Mouse (Mus musculus) small intestine, adult 2 months (tissue): ENCODE data around the gene Tns3. TPM values are rescaled to one million over a fixed set of nuclear protein-coding genes. Genes with fewer than 3 reads are reported as not detected.

Experiments used
- H3K27ac ChIP-seq: fragments of 200-500 bp; 2 replicates; pipeline ENCODE4 v1.5.1; 2012; ENCODE audit warnings: low read depth, low read length, control low read depth, inconsistent platforms; ENCODE audit not compliant: insufficient read depth
- H3K27me3 ChIP-seq: fragments of 200-500 bp; 2 replicates; pipeline ENCODE4 v1.6.1; 2012; ENCODE audit warnings: mild to moderate bottlenecking, moderate library complexity, low read length, inconsistent platforms; ENCODE audit not compliant: control insufficient read depth, insufficient read depth
- H3K36me3 ChIP-seq: fragments of 200-500 bp; 2 replicates; pipeline ENCODE4 v1.6.1; 2012; ENCODE audit warnings: mild to moderate bottlenecking, low read length, control low read depth, inconsistent platforms; ENCODE audit not compliant: control insufficient read depth, insufficient read depth
- H3K4me1 ChIP-seq: fragments of 200-500 bp; 2 replicates; pipeline ENCODE4 v1.6.1; 2012; ENCODE audit warnings: low read length, inconsistent platforms, mixed read lengths; ENCODE audit not compliant: control insufficient read depth, insufficient read depth, insufficient read length
- H3K4me3 ChIP-seq: fragments of 200-500 bp; 2 replicates; pipeline ENCODE4 v1.5.1; 2012; ENCODE audit warnings: low read depth, mild to moderate bottlenecking, control low read depth, inconsistent platforms, low read length, moderate library complexity
- CTCF ChIP-seq: fragments of 200-500 bp; IDR thresholded peaks from 2 replicates; pipeline ENCODE4 v1.5.1; 2012; ENCODE audit warnings: low read depth, mild to moderate bottlenecking, control low read depth, inconsistent platforms, low read length, moderate library complexity, mixed read lengths; ENCODE audit not compliant: insufficient replicate concordance, insufficient read length; ENCODE audit errors: extremely low read depth
- POLR2A ChIP-seq: fragments of 200-500 bp; IDR thresholded peaks from 2 replicates; pipeline ENCODE4 v1.6.1; 2012; ENCODE audit warnings: low read depth, mild to moderate bottlenecking, control low read depth, inconsistent platforms, low read length, moderate library complexity
- WGBS: fragments of 180-500 bp; shearing (Covaris S2); methylation state at CpG from one replicate; pipeline ENCODE4 v1.1.7; 2018; 5-methylcytosine and 5-hydroxymethylcytosine counted together
- polyA plus RNA-seq: library from polyadenylated mRNA; depleted of rRNA; stranded (reverse); fragments of >200 nt; gene quantifications from 2 replicates; pipeline ENCODE4 v1.2.3, GENCODE M21; 2012

The Tns3 gene
- polyA plus RNA-seq, 1 experiment, result 24.9 TPM

DNA sequence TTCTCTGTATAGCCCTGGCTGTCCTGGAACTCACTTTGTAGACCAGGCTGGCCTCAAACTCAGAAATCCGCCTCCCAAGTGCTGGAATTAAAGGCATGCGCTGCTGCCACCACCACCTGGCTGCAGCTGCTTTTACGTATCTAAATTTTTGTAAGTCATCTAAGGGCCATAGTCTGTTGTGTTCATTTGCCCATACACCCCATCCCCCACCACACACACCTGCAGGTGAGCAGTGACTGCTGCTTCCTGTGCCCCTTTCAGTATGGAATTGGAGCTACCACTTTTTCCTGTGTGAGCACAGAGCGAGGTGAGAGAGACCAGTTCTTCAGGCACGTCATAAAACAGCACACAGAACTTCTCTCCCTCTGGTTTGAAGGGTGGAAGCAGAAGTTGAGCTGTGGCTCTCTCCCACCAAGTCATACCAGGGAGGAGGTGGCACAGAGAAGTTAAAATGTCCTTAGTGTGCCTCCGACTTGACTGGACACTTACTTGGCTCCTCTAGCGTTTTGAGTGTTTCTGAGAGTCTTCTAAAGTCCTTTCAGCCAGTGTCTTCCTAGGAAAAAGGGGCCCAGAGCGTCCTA lies 36.4 kb upstream of the Tns3 start:
- Histone ChIP-seq H3K27ac (0 out of 2 replicates have a peak overlapping the region, but pooled peaks have one; percentile 47), H3K4me3 (no peak overlapping the region), H3K27me3 (no peaks in the 10 kb centered on the region), H3K36me3 (no peaks in the 10 kb centered on the region), H3K4me1 (no peaks in the 10 kb centered on the region; the same call in 1 of the 2 replicates)
- TF ChIP-seq CTCF, result no peak
- TF ChIP-seq POLR2A, result no peak
- 76% methylated on average over 8 of the region's 8 CpGs for WGBS

DNA sequence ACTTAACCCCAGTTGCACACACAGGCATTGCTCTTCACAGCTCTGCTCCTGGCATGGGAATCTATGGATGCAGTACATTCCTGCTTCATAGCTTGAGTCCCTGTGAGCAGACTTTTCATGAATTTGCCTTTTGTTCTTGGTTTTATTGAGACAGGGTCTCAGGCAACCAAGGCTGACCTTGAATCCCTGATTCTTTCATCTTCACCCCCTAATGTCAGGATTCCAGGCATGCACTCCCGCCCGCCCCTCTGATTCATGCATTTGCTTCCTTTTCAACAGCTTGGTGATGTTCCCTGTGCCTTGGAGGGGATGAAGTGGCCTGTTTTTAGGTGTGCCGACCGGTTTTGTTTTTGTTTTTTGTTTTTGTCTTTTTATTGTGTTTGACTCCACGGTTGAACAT lies 35.4 kb upstream of the Tns3 start:
- Histone ChIP-seq H3K36me3 (no peaks in the 10 kb centered on the region), H3K27ac (no peak overlapping the region), H3K27me3 (no peaks in the 10 kb centered on the region), H3K4me3 (no peak overlapping the region), H3K4me1 (no peaks in the 10 kb centered on the region; the same call in 1 of the 2 replicates)
- TF ChIP-seq POLR2A (no peak), CTCF (no peak)
- WGBS, result 85% methylated on average over 5 of the region's 5 CpGs

DNA sequence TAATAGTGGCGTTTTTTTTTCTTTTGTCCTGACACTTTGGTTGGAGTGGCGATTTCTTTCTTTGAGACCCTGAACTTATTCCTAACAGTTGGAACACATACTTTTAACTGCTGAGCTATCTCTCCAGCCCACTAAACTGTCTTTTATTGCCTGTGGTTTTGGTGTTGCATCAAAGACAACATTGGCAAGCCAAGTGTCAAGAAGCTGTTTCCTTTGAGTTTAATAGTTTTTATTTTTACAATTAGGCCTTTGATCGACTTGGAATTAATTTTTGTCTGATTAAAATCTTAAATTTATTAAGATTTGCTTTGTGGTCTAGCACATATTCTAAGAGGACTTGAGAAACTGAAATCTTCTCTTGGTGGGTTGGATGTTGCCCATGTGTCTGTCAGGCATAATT lies 33.3 kb upstream of the Tns3 start:
- WGBS, result 87% methylated on average over 3 of the region's 3 CpGs
- no peak overlapping the region for H3K27ac ChIP-seq
- no peaks in the 10 kb centered on the region for H3K36me3 ChIP-seq
- TF ChIP-seq POLR2A (no peak), CTCF (no peak)
- H3K4me3 ChIP-seq, result no peak overlapping the region
- no peaks in the 10 kb centered on the region for H3K27me3 ChIP-seq
- no peaks in the 10 kb centered on the region for H3K4me1 ChIP-seq

DNA sequence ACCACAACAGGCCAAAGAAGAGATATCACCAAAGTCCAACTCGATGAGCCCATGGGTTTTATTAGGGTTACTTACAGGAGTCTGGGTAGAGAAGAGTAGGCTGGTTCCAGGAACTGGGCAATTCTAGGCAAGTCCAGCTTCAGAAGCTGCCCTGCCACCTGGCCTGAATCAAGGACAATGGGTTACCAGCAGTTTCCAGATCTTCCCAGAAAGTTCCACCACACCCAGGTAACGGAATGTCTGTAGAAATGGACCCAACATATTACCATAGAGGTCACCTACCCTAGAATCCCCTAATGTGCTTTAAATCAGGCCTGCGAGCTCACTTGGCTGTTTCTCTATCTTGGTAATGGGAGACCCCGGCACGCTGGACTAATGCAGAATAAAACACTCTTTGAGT lies 29.8 kb upstream of the Tns3 start:
- peaks cover 2% of the 10 kb centered on the region for H3K4me1 ChIP-seq
- 95% methylated on average over 5 of the region's 5 CpGs for WGBS
- no peak overlapping the region for H3K4me3 ChIP-seq
- H3K36me3 ChIP-seq, result no peaks in the 10 kb centered on the region
- no peaks in the 10 kb centered on the region for H3K27me3 ChIP-seq
- TF ChIP-seq CTCF (no peak), POLR2A (no peak)
- H3K27ac ChIP-seq, result no peak overlapping the region

DNA sequence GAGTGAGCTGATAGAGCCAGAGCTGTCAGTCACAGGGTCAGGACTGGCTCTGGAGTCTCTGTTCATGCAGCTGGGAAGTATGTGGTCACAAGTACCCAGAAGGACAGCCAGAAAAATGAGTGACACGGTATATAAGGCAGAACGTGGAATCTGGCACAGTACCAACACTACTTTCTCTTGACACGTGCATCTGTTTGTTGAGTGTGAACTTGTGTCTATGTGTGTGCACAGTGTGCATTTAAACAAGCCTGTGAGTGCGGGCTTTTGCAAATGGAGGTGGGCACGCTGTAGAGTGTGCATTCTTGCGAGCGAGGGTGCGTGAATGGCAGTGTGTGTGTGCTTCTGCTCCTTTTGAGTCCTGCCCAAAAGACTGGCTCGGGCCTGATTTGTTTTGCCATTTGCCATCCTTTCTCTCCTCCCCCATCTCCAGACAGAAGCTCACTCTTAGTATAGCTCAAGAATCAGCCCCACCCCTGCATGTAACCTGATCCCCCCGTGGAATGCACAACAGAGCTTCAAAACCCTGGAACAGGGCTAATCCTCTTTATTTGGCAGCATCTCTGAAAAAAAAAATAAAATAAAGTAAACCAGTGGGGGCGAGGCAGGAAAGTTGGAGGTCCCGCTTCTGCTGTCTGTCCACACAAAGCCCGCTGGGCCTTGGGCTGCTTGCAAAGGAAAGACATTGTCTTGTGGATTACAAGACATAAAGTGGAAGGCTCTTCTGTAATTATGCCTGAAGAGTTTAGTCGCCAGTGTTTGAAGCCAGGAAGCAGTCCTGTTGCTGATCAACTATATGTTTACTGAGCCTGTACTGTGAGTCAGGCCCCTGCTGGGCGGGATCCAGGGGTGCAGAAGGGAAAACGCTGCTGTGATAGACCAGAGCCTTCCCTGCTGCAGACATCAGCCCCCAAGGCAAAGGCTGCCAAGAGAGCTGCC lies 28.5 kb upstream of the Tns3 start:
- TF ChIP-seq POLR2A, result no peak
- TF ChIP-seq CTCF, result no peak
- no peaks in the 10 kb centered on the region for H3K27me3 ChIP-seq
- H3K27ac ChIP-seq, result peak overlapping the region; percentile 32; the same call in 1 of the 2 replicates
- 53% methylated on average over 16 of the region's 16 CpGs for WGBS
- H3K36me3 ChIP-seq, result no peaks in the 10 kb centered on the region
- no peak overlapping the region for H3K4me3 ChIP-seq
- H3K4me1 ChIP-seq, result peaks cover 2% of the 10 kb centered on the region

DNA sequence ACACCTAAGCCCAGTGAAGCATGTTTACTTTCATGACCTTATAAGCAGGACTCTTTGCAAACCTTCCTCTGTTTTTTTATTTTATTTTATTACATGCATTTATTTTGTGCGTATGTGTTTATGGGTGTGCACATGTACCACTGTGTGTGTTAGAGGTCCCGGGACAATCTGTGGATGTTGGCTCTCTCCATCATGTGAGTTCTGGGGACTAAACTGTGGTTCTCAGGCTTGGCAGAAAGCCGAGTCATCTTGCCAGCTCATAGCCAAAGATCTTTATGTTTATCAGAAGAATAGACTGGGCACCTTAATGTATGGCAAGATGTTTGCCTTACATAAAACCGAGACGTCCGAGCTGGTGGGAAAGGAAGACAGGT lies 27.8 kb upstream of the Tns3 start:
- TF ChIP-seq CTCF (no peak), POLR2A (no peak)
- peaks cover 2% of the 10 kb centered on the region for H3K4me1 ChIP-seq
- 65% methylated on average over 6 of the region's 6 CpGs for WGBS
- H3K27me3 ChIP-seq, result no peaks in the 10 kb centered on the region
- peak overlapping the region; percentile 32; the same call in 1 of the 2 replicates for H3K27ac ChIP-seq
- no peaks in the 10 kb centered on the region for H3K36me3 ChIP-seq
- no peak overlapping the region for H3K4me3 ChIP-seq

DNA sequence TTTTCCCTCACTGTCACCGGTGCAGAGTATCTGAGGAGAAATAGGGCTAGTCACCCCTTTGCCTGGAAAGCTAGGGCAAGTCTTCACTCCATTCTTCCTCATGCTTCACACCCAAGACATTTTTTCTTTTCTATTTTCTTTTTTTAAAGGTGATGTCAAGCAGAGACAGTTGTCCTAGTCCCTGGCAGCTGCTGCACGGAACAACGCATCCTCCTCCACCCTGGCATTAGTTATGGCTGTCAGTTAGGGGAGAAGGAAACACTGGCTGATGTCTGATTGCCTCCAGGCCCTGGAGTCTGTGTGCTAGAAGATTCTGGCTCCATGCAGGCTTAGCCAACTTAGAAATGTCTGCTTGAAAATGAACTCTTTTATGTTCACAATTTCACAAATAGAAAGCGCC lies 27.3 kb upstream of the Tns3 start:
- peaks cover 2% of the 10 kb centered on the region for H3K4me1 ChIP-seq

More for the DNA sequence above, 27.3 kb upstream of the Tns3 start:
- Histone ChIP-seq H3K27me3 (no peaks in the 10 kb centered on the region), H3K4me3 (no peak overlapping the region), H3K36me3 (no peaks in the 10 kb centered on the region), H3K27ac (no peak overlapping the region)
- WGBS, result 91% methylated on average over 4 of the region's 4 CpGs
- TF ChIP-seq POLR2A, result no peak
